ENCODE assay signal across 19 mouse cellular contexts in the genomic region with DNA sequence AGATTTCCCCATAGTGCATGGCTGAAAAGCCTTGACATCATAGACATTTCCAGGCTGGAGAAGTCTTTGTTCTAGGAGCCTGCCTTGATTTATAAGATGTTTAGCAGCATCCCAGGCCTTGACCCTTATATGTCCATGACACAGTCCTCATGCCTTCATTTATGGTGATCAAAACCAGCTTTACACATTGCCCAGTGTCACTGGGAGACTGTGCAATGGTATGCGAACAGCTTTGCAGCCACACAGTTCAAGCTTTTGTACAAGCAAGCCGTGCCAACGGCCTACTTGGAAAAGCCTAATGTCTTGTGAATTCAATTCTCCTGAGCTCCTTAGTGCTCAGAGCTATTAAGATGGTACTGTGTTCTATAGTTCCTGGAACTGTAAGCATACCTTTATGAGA. TPM values are rescaled to one million over a fixed set of nuclear protein-coding genes. Genes with fewer than 3 reads are reported as not detected.
DNase-seq lines count a peak whose midpoint lies in the region; ATAC-seq and TF ChIP-seq lines count a peak whose summit lies in the region.
"Had no signal": no experiment of that assay in that cellular context is flagged by ENCODE, and none has a peak within 500 bp of the region (broad histone marks: within the 10 kb centered on the region; RNA-seq: fewer than 3 reads in every experiment).

No protein-coding gene starts in this region.

- DNase-seq in forebrain, postnatal 0 days: no peak
- peak; percentile 53 for DNase-seq in kidney, postnatal 0 days (ENCODE audit: low spot score)
- DNase-seq in kidney, adult 2 months: no peak
- DNase-seq in adipocyte (ENCODE audit: low spot score): peak; percentile 55
- DNase-seq in adrenal gland, postnatal 36 days: peak; percentile 10 to 43
- DNase-seq in spleen, postnatal 14 days (ENCODE audit: low spot score in 2 of 2): no peak
- DNase-seq: B cell, adult 2 months; cerebellum, adult 9-10 months; kidney, adult 11 months; kidney, postnatal 25 days; layer of hippocampus, adult 9-11 months; liver, postnatal 0 days; right cerebral cortex, postnatal 25 days; thymus, adult 18-20 months had no signal

- no peak overlapping the region for H3K4me2 ChIP-seq in forebrain, embryonic 15.5 days (replicated peaks)
- H3K4me2 ChIP-seq in forebrain, postnatal 0 days (ENCODE audit: low read depth): no peak overlapping the region
- H3K4me2 ChIP-seq in kidney, postnatal 0 days (ENCODE audit: low read length): no peak overlapping the region
- H3K4me2 ChIP-seq: stomach, embryonic 15.5 days had no signal

- H3K36me3 ChIP-seq in forebrain, embryonic 15.5 days: no peaks in the 10 kb centered on the region
- H3K36me3 ChIP-seq in forebrain, postnatal 0 days (ENCODE audit: insufficient read depth): no peaks in the 10 kb centered on the region
- 0 out of 2 replicates have a peak, but pooled peaks cover 4% of the 10 kb centered on the region for H3K36me3 ChIP-seq in kidney, postnatal 0 days (ENCODE audit: insufficient read depth, low read length)
- no peaks in the 10 kb centered on the region for H3K36me3 ChIP-seq in kidney, adult 2 months (ENCODE audit: control insufficient read depth, insufficient read depth, low read length)
- H3K36me3 ChIP-seq: stomach, embryonic 15.5 days had no signal

- H3K27me3 ChIP-seq in forebrain, embryonic 15.5 days: no peaks in the 10 kb centered on the region
- no peaks in the 10 kb centered on the region for H3K27me3 ChIP-seq in forebrain, postnatal 0 days (ENCODE audit: insufficient read depth, low read length)
- no peaks in the 10 kb centered on the region for H3K27me3 ChIP-seq in kidney, postnatal 0 days (ENCODE audit: insufficient read depth, low read length)
- H3K27me3 ChIP-seq in kidney, adult 2 months (replicated peaks; ENCODE audit: control insufficient read depth, insufficient read depth, low read length): no peaks in the 10 kb centered on the region
- H3K27me3 ChIP-seq: stomach, embryonic 15.5 days had no signal

- no peak overlapping the region for H3K4me3 ChIP-seq in forebrain, embryonic 15.5 days
- H3K4me3 ChIP-seq in forebrain, postnatal 0 days (ENCODE audit: low read depth, low read length): no peak overlapping the region
- no peak overlapping the region for H3K4me3 ChIP-seq in kidney, postnatal 0 days (replicated peaks; ENCODE audit: low read depth, low read length)
- H3K4me3 ChIP-seq in kidney, adult 2 months (ENCODE audit: insufficient read depth, low read depth, low read length): no peak overlapping the region
- H3K4me3 ChIP-seq: erythroblast, embryonic 14.5 days; limb, embryonic 10.5 days; stomach, embryonic 15.5 days had no signal

- no peak overlapping the region for H3K9ac ChIP-seq in forebrain, embryonic 15.5 days (replicated peaks)
- H3K9ac ChIP-seq in forebrain, postnatal 0 days: no peak overlapping the region
- H3K9ac ChIP-seq in kidney, postnatal 0 days (ENCODE audit: low read depth, low read length): no peak overlapping the region
- H3K9ac ChIP-seq: liver, postnatal 0 days; stomach, embryonic 15.5 days had no signal

- H3K4me1 ChIP-seq in forebrain, embryonic 15.5 days: 0 out of 2 replicates have a peak, but pooled peaks cover 5% of the 10 kb centered on the region
- no peaks in the 10 kb centered on the region for H3K4me1 ChIP-seq in forebrain, postnatal 0 days (ENCODE audit: insufficient read depth)
- H3K4me1 ChIP-seq in kidney, postnatal 0 days (replicated peaks; ENCODE audit: insufficient read depth, low read length): no peaks in the 10 kb centered on the region
- H3K4me1 ChIP-seq in kidney, adult 2 months (ENCODE audit: control insufficient read depth, insufficient read depth, low read length): peaks cover 7% of the 10 kb centered on the region; the same call in 1 of the 2 replicates
- H3K4me1 ChIP-seq: limb, embryonic 10.5 days; stomach, embryonic 15.5 days had no signal

- 0 out of 2 replicates have a peak, but pooled peaks have one; percentile 16 for ATAC-seq in forebrain, embryonic 15.5 days (replicated peaks)
- no peak for ATAC-seq in forebrain, postnatal 0 days
- ATAC-seq in kidney, postnatal 0 days (replicated peaks; ENCODE audit: low FRiP score, low read depth): no peak
- ATAC-seq: forebrain, embryonic 14.5 days; liver, postnatal 0 days had no signal

- TF ChIP-seq POLR2A in kidney, adult 2 months (IDR thresholded peaks at IDR 0.05; ENCODE audit: low read depth, low read length): no peak

- H3K9me3 ChIP-seq in forebrain, embryonic 15.5 days: peaks cover 3% of the 10 kb centered on the region; the same call in 1 of the 2 replicates
- H3K9me3 ChIP-seq in forebrain, postnatal 0 days (ENCODE audit: low read length): no peaks in the 10 kb centered on the region
- no peaks in the 10 kb centered on the region; the same call in 1 of the 2 replicates for H3K9me3 ChIP-seq in kidney, postnatal 0 days (replicated peaks; ENCODE audit: low read length)
- H3K9me3 ChIP-seq: limb, embryonic 10.5 days; stomach, embryonic 15.5 days had no signal

- peak overlapping the region; percentile 2; the same call in 1 of the 2 replicates for H3K27ac ChIP-seq in forebrain, embryonic 15.5 days (replicated peaks)
- no peak overlapping the region for H3K27ac ChIP-seq in forebrain, postnatal 0 days (ENCODE audit: low read depth, low read length)
- H3K27ac ChIP-seq in kidney, postnatal 0 days: no peak overlapping the region
- H3K27ac ChIP-seq in kidney, adult 2 months (ENCODE audit: insufficient read depth, low read depth, low read length): no peak overlapping the region
- H3K27ac ChIP-seq: limb, embryonic 10.5 days; stomach, embryonic 15.5 days had no signal

- no peak for TF ChIP-seq CTCF in forebrain, postnatal 0 days (IDR thresholded peaks at IDR 0.05; ENCODE audit: low read depth)
- TF ChIP-seq CTCF in kidney, postnatal 0 days (IDR thresholded peaks at IDR 0.05; ENCODE audit: low read depth): no peak
- TF ChIP-seq CTCF in kidney, adult 2 months (conservative IDR thresholded peaks at IDR 0.05; ENCODE audit: insufficient read depth, insufficient read length, low read depth, low read length): no peak

- 44% methylated on average over 3 of the region's 3 CpGs for WGBS in forebrain, embryonic 15.5 days
- WGBS in forebrain, postnatal 0 days: 29% methylated on average over 3 of the region's 3 CpGs
- WGBS in kidney, postnatal 0 days: 77% methylated on average over 3 of the region's 3 CpGs
- 75% methylated on average over 3 of the region's 3 CpGs for WGBS in kidney, adult 2 months

RNA-seq across cellular contexts. Expression of gene Ptpra, which starts 32.6 kb away (rescaled TPM):
- 146 and 160 TPM in 2 replicates for polyA plus RNA-seq in forebrain, embryonic 15.5 days (2015; fragmentation: Nextera tagmentation; extraction: Ambion mirVana)
- total RNA-seq in forebrain, postnatal 0 days (2014; rRNA removed): 154 and 167 TPM in 2 replicates
- 142 and 162 TPM in 2 replicates for polyA plus RNA-seq in forebrain, postnatal 0 days (2015; fragmentation: Nextera tagmentation; extraction: Ambion mirVana)
- polyA plus RNA-seq in kidney, postnatal 0 days (2015; fragmentation: Nextera tagmentation; extraction: Ambion mirVana): 72.9 and 80.3 TPM in 2 replicates
- 49.9 and 59.2 TPM in 2 replicates for polyA plus RNA-seq in kidney, adult 2 months (2012; rRNA removed)
- 100 to 1,000 TPM; 117 to 143 TPM for total RNA-seq in adrenal gland, postnatal 36 days (2021)

RNA-seq across cellular contexts. Expression of gene Pced1a, which starts 58.2 kb away (rescaled TPM):
- polyA plus RNA-seq in forebrain, embryonic 15.5 days (2015; fragmentation: Nextera tagmentation; extraction: Ambion mirVana): 12.4 and 12.8 TPM in 2 replicates
- total RNA-seq in forebrain, postnatal 0 days (2014; rRNA removed): 15.9 and 18.0 TPM in 2 replicates
- 7.9 and 9.2 TPM in 2 replicates for polyA plus RNA-seq in forebrain, postnatal 0 days (2015; fragmentation: Nextera tagmentation; extraction: Ambion mirVana)
- 12.1 and 13.0 TPM in 2 replicates for polyA plus RNA-seq in kidney, postnatal 0 days (2015; fragmentation: Nextera tagmentation; extraction: Ambion mirVana)
- polyA plus RNA-seq in kidney, adult 2 months (2012; rRNA removed): 27.4 and 33.4 TPM in 2 replicates
- 10 to 100 TPM; 12.9 to 14.6 TPM for total RNA-seq in adrenal gland, postnatal 36 days (2021)

RNA-seq across cellular contexts. Expression of gene Vps16, which starts 58.6 kb away (rescaled TPM):
- polyA plus RNA-seq in forebrain, embryonic 15.5 days (2015; fragmentation: Nextera tagmentation; extraction: Ambion mirVana): 116 and 119 TPM in 2 replicates
- 78.7 and 99.8 TPM in 2 replicates for total RNA-seq in forebrain, postnatal 0 days (2014; rRNA removed)
- 68.7 and 76.7 TPM in 2 replicates for polyA plus RNA-seq in forebrain, postnatal 0 days (2015; fragmentation: Nextera tagmentation; extraction: Ambion mirVana)
- 64.6 and 68.6 TPM in 2 replicates for polyA plus RNA-seq in kidney, postnatal 0 days (2015; fragmentation: Nextera tagmentation; extraction: Ambion mirVana)
- 50.8 and 56.0 TPM in 2 replicates for polyA plus RNA-seq in kidney, adult 2 months (2012; rRNA removed)
- 10 to 100 TPM; 62.9 to 63.9 TPM for total RNA-seq in adrenal gland, postnatal 36 days (2021)

Comparison
In these comparisons a context has a peak if more than half of its experiments do, and no peak if none do; other contexts are left out.
1. DNase-seq: peak in kidney, postnatal 0 days (single experiment), adipocyte (single experiment) and adrenal gland, postnatal 36 days (2 of 2); none in forebrain, postnatal 0 days (single experiment), kidney, adult 2 months (single experiment) and spleen, postnatal 14 days (0 of 2).